Mouse (Mus musculus) heart, postnatal 0 days (tissue): Measurements from ENCODE around the gene Gm8660. TPM values are rescaled to one million over a fixed set of nuclear protein-coding genes. Genes with fewer than 3 reads are reported as not detected.
"Not testable (repeated sequence)": the region's sequence is repeated elsewhere in the genome, so short reads cannot be mapped to it uniquely, and the experiment has no call there.

Experiments
- ATAC-seq: fragments of 200-750 bp; cut with Nextera tagmentation; 2 replicates; pipeline ENCODE4 v1.8.0; 2017; ENCODE audit warnings: low read depth, moderate number of reproducible peaks, moderate library complexity; ENCODE audit not compliant: insufficient read depth
- DNase-seq: peaks from one replicate; pipeline ENCODE4 v3.0.0-alpha.2; 2016; ENCODE audit warnings: low spot score
- H3K27ac ChIP-seq: fragments of 300-500 bp; sonication (generic); 2 replicates; pipeline ENCODE4 v1.5.1; 2014; ENCODE audit warnings: low read depth, mild to moderate bottlenecking
- H3K27me3 ChIP-seq: fragments of 300-500 bp; sonication (generic); 2 replicates; pipeline ENCODE4 v1.6.1; 2014; ENCODE audit warnings: low read length, mixed read lengths; ENCODE audit not compliant: control insufficient read depth, insufficient read depth
- H3K36me3 ChIP-seq: fragments of 300-500 bp; sonication (generic); replicated peaks from 2 replicates; pipeline ENCODE4 v1.6.1; 2014; ENCODE audit warnings: low read length, mixed read lengths; ENCODE audit not compliant: control insufficient read depth, insufficient read depth
- H3K4me1 ChIP-seq: fragments of 300-500 bp; sonication (generic); 2 replicates; pipeline ENCODE4 v1.6.1; 2014; ENCODE audit warnings: antibody characterized with exemption; ENCODE audit not compliant: control insufficient read depth, insufficient read depth
- H3K4me2 ChIP-seq: fragments of 300-500 bp; sonication (generic); 2 replicates; pipeline ENCODE4 v1.6.1; 2014; ENCODE audit warnings: low read depth, mild to moderate bottlenecking, low read length, moderate library complexity
- H3K4me3 ChIP-seq: fragments of 300-500 bp; sonication (generic); 2 replicates; pipeline ENCODE4 v1.5.1; 2014; ENCODE audit warnings: low read depth, low read length
- H3K9ac ChIP-seq: fragments of 300-500 bp; sonication (generic); replicated peaks from 2 replicates; pipeline ENCODE4 v1.6.1; 2014; ENCODE audit warnings: low read depth, low read length, mixed read lengths
- H3K9me3 ChIP-seq: fragments of 300-500 bp; sonication (generic); replicated peaks from 2 replicates; pipeline ENCODE4 v1.6.1; 2016; ENCODE audit warnings: low read length; ENCODE audit not compliant: control insufficient read depth
- WGBS: fragments of 180-500 bp; shearing (Covaris S2); extraction: QIAGEN DNeasy Blood & Tissue Kit; methylation state at CpG from one replicate; pipeline ENCODE4 v1.1.7; 2014; 5-methylcytosine and 5-hydroxymethylcytosine counted together
- polyA plus RNA-seq: library from polyadenylated mRNA; unstranded; fragments of >200 nt; fragmentation: Nextera tagmentation; extraction: Ambion mirVana; gene quantifications from 2 replicates; pipeline ENCODE4 v1.2.1, GENCODE M21; 2015
- total RNA-seq: library from RNA; depleted of rRNA; stranded (reverse); fragments of >200 nt; gene quantifications from 2 replicates; pipeline ENCODE4 v1.2.3, GENCODE M21; 2014; ENCODE audit warnings: low replicate concordance; rRNA removed

Gene Gm8660
- not detected in 2 replicates for total RNA-seq
- polyA plus RNA-seq, result not detected in 2 replicates

DNA sequence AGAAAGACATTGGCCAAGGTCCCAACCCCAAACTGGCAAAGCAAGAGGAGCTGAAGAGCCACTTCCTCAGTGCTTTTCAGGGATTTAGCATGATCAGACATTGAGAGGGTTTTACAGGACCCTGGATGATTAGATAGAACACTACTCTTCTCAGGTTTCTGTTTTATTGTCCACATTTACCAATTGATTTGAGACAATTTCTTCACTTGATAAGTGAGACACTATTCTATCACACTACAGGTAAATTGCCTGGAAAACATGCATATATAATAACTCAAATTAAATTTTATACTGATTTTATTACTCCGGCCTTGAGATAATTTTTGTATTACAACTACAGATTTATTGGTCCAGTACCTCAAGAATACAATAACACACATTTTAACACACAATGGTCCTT lies at the start of gene Gm8660:
Gene Gm8660 (minus strand): TSS at position 101 of the 400 bp plus-strand sequence.
- not testable (repeated sequence) for H3K9ac ChIP-seq, H3K27ac ChIP-seq, H3K4me1 ChIP-seq, H3K27me3 ChIP-seq, DNase-seq, H3K36me3 ChIP-seq, ATAC-seq, H3K4me2 ChIP-seq, H3K4me3 ChIP-seq, H3K9me3 ChIP-seq
- no CpG with 5 or more reads among the region's 1 CpGs for WGBS

DNA sequence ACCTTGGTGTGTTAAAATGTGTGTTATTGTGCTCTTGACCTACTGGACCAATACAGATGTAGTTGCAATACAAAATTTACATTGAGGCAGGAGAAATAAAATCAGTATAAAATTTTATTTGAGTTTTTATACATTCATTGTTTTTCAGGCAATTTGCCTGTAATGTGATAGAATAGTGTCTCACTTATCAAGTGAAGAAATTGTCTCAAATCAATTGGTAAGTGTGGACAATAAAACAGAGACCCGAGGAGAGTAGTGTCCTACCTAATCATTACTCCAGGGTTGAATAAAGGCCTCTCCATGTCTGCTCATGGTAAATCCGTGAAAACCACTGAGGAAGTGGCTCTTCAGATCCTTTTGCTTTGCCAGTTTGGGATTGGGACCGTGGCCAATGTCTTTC lies 42.4 kb upstream of the Gm8660 start, which contains the start of gene Vmn1r148:
Gene Vmn1r148 (plus strand): TSS at position 301 of the 400 bp plus-strand sequence.
- H3K27me3 ChIP-seq, result not testable (repeated sequence)
- no CpG with 5 or more reads among the region's 3 CpGs for WGBS

DNA sequence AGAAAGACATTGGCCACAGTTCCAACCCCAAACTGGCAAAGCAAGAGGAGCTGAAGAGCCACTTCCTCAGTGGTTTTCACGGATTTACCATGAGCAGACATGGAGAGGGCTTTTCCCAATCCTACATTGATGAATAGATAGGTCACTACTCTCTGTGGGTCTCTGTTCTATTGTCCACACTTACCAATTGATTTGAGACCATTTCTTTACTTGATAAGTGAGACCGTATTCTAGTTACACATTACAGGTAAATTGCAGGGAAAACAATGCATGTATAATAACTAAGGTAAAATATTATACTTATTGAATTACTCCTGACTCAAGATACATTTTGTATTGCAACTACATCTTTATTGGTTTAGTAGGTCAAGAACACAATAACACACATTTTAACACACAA lies 41.2 kb downstream of the Gm8660 start, which contains the start of gene Gm4187:
Gene Gm4187 (minus strand): TSS at position 101 of the 400 bp plus-strand sequence.
- H3K4me2 ChIP-seq, H3K4me1 ChIP-seq, DNase-seq, H3K9me3 ChIP-seq, H3K27ac ChIP-seq, ATAC-seq, H3K9ac ChIP-seq, H3K27me3 ChIP-seq, H3K36me3 ChIP-seq, H3K4me3 ChIP-seq: not testable (repeated sequence)
- no CpG with 5 or more reads among the region's 2 CpGs for WGBS

More for the DNA sequence above, 42.4 kb upstream of the Gm8660 start, which contains the start of gene Vmn1r148:
- not testable (repeated sequence) for H3K4me3 ChIP-seq, H3K36me3 ChIP-seq, H3K9ac ChIP-seq, H3K27ac ChIP-seq, ATAC-seq, H3K4me1 ChIP-seq, H3K9me3 ChIP-seq, DNase-seq, H3K4me2 ChIP-seq

Other genes with a start within 250 kb of the Gm8660 start
- not detected in 2 replicates for gene Gm10666, start 236.3 kb downstream of the Gm8660 start, total RNA-seq
- not detected in 2 replicates for gene Gm10666, start 236.3 kb downstream of the Gm8660 start, polyA plus RNA-seq
- gene Vmn1r142, start 207.0 kb downstream of the Gm8660 start, total RNA-seq, result not detected in 2 replicates
- gene Vmn1r142, start 207.0 kb downstream of the Gm8660 start, polyA plus RNA-seq, result not detected in 2 replicates
- gene Vmn1r143, start 181.7 kb downstream of the Gm8660 start, total RNA-seq, result not detected in 2 replicates
- gene Vmn1r143, start 181.7 kb downstream of the Gm8660 start, polyA plus RNA-seq, result not detected in 2 replicates
- gene Gm8653, start 169.8 kb downstream of the Gm8660 start, total RNA-seq, result not detected in 2 replicates
- not detected in 2 replicates for gene Gm8653, start 169.8 kb downstream of the Gm8660 start, polyA plus RNA-seq
- not detected in 2 replicates for gene Gm8453, start 141.6 kb downstream of the Gm8660 start, total RNA-seq
- not detected in 2 replicates for gene Gm8453, start 141.6 kb downstream of the Gm8660 start, polyA plus RNA-seq
- not detected in 2 replicates for gene Gm4187, start 41.3 kb downstream of the Gm8660 start, total RNA-seq
- gene Gm4187, start 41.3 kb downstream of the Gm8660 start, polyA plus RNA-seq, result not detected in 2 replicates
- gene Vmn1r148, start 42.5 kb upstream of the Gm8660 start, total RNA-seq, result not detected in 2 replicates
- not detected in 2 replicates for gene Vmn1r148, start 42.5 kb upstream of the Gm8660 start, polyA plus RNA-seq
- not detected in 2 replicates for gene Vmn1r149, start 67.2 kb upstream of the Gm8660 start, total RNA-seq
- not detected in 2 replicates for gene Vmn1r149, start 67.2 kb upstream of the Gm8660 start, polyA plus RNA-seq
- gene Gm10665, start 93.0 kb upstream of the Gm8660 start, total RNA-seq, result not detected in 2 replicates
- not detected in 2 replicates for gene Gm10665, start 93.0 kb upstream of the Gm8660 start, polyA plus RNA-seq
- not detected in 2 replicates for gene Vmn1r151, start 128.6 kb upstream of the Gm8660 start, total RNA-seq
- gene Vmn1r151, start 128.6 kb upstream of the Gm8660 start, polyA plus RNA-seq, result not detected in 2 replicates
- not detected in 2 replicates for gene Vmn1r152, start 151.9 kb upstream of the Gm8660 start, total RNA-seq
- gene Vmn1r152, start 151.9 kb upstream of the Gm8660 start, polyA plus RNA-seq, result not detected in 2 replicates
- not detected in 2 replicates for gene Gm8677, start 163.8 kb upstream of the Gm8660 start, total RNA-seq
- not detected in 2 replicates for gene Gm8677, start 163.8 kb upstream of the Gm8660 start, polyA plus RNA-seq
- not detected in 2 replicates for gene Gm4201, start 194.3 kb upstream of the Gm8660 start, total RNA-seq
- gene Gm4201, start 194.3 kb upstream of the Gm8660 start, polyA plus RNA-seq, result not detected in 2 replicates
- gene Gm4565, start 217.1 kb upstream of the Gm8660 start, total RNA-seq, result not detected in 2 replicates
- gene Gm4565, start 217.1 kb upstream of the Gm8660 start, polyA plus RNA-seq, result not detected in 2 replicates